Mouse (Mus musculus): ENCODE measurements at regions not wholly inside any gene's neighbourhood (a gene's known extent, or its start where the extent isn't known, plus 50 kb on each side); places are given as distances from the start of the nearest gene placed in this dataset.

- no peak for DNase-seq (ENCODE audit: low spot score)
Measured at GRCm38 (mm10) chr1:56453756-56454155, 183.5 kb downstream of the Hsfy2 start.

DNA sequence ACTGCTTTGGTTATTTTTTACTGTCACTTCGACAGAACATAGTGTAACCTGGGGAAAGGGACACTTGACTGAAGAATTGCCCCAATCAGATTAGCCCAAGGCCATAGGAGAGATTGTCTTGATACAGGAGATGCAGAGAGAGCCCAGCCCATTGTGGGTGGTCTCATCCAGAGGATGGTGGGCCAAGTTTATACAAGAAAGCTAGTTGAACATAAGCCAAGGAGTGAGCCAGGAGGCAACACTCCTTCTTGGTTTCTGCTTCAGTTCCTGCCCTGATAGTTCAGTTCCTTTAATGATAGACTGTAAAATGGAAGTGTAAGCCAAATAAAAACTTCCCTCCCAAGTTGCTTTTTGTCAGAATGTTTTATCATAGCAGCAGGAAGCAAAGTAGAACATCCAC lies 194.4 kb downstream of the Hsfy2 start:
- no peak for DNase-seq (ENCODE audit: low spot score)

DNA sequence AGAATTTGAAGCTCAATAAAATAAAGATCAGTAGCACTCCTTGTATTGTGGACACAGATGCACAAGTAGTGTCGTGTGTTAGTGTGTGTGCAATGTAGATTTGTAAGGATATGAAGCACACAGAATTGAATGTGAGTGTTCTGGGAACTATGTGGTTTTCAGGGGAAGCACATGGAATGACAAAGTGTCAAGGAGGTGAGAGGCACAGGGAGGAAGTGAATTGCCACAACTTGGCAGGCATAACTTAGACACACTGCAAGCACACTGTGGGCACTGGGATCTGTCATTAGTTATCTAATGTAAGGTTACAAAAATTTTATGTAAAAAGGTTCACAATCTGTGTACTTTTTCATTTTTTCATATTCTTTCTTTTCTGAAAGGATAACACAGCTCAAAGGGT lies 230.4 kb downstream of the Hsfy2 start:
- DNase-seq (ENCODE audit: low spot score) = no peak

DNA sequence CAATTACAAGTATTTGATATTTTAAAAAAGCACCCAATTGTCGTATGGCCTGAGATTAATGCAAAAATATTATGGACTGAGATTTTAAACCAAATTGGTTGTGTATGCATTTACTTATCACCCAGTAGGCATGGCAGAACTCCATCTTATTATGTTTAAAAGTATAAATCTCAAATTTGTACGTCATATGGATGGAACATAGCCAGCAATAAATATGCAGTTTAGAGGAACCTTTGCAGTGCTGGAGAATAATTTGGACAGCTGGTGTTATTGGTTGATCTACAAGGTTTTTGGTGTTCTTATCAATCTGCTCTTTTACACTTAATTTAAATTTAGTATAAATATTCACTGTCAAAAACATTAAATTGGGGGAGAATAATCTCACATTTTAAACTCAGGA lies 233.9 kb downstream of the Hsfy2 start:
- no peak for DNase-seq (ENCODE audit: low spot score)

- no peak for DNase-seq (ENCODE audit: low spot score)
Measured at GRCm38 (mm10) chr1:56395832-56396231, 241.4 kb downstream of the Hsfy2 start.

DNA sequence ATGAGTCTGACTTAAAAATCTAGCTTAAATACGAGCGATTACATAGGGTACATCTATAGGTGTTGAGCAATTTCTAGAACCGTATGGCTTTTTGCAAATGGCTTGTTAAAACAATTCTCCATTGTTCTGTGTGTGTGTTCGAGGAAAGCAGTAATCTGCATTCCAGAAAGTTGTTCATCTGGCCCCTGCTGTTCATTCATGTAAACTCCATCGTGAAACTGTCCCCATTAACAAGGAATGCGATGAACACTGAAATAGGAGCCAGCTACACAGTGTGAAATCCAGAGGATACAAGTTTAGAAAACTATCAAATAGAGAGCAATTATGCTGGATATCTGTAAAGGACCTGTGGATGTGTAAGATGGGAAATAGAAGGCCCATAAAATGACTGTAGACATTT lies 250.1 kb downstream of the Hsfy2 start:
- no peak for DNase-seq (ENCODE audit: low spot score)

- no peak for DNase-seq (ENCODE audit: low spot score)
Measured at GRCm38 (mm10) chr1:56366319-56366718, 270.9 kb downstream of the Hsfy2 start.

- DNase-seq (ENCODE audit: low spot score) = no peak
Measured at GRCm38 (mm10) chr1:56360857-56361256, 276.4 kb downstream of the Hsfy2 start.

GRCm38 (mm10) chr1:56346638-56347037 lies 290.6 kb downstream of the Hsfy2 start:
- DNase-seq (ENCODE audit: low spot score) = no peak

DNA sequence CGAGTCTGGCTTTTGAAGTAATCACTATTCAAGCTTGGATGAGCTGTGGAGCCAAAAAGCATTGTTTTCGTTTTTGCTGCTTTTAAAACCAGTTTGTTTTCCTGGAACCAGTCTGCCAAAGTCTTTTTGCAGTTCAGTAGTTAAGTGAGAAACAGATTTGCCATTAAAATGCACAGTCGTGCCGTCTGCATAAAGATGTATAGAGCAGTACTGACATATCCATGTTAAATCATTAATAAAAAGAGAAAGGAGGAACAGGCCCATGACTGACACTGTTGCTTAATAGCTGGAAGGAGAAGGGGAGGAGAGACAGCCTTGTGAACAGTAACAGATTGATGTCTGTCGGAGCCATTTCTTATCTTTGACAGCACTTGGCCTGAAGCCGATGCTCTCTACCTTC lies 292.3 kb downstream of the Hsfy2 start:
- DNase-seq (ENCODE audit: low spot score) = no peak

DNA sequence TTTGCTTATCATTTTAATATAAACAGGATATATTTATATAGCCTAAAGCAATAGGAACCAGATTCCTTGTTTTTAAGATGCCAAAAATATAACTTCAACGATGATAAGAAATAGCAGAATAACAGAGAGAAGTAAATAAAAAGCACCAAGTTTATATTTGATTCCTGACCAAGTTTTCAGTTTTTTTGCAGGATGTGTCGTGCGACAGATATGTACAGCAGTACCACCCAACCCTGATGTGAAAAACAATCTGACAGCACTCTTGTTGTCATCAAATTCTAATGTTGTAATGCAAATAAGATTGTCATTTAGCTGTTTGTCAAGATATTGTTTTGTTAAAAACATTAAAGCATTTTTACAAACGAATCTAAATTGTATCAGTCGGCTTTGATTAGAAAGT lies 309.9 kb downstream of the Hsfy2 start:
- no peak for DNase-seq (ENCODE audit: low spot score)

- no peak for DNase-seq (ENCODE audit: low spot score)
Measured at GRCm38 (mm10) chr1:56308586-56308985, 328.6 kb downstream of the Hsfy2 start.

DNA sequence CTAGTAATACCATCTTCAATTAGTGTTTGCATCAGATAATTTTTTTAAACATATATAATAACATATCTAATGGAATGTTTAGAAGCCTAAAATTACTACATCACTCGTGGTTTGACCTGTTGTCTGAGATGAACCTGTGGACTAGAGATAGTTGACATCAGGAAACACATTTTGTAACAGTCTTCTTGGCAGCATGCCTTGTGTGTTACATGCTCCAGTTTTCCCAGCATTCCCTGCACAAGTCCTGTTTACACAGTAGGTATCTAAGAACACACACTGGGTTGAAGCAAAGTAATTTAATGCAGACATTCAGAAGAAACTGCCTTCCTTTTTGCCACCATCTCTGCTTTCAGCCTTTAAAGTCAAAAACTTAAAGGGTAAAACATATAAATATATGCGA lies 342.8 kb downstream of the Hsfy2 start:
- no peak for DNase-seq (ENCODE audit: low spot score)

- DNase-seq (ENCODE audit: low spot score) = no peak
Measured at GRCm38 (mm10) chr1:56289748-56290147, 347.5 kb downstream of the Hsfy2 start.

- no peak for DNase-seq (ENCODE audit: low spot score)
Measured at GRCm38 (mm10) chr1:56286386-56287045, 350.7 kb downstream of the Hsfy2 start.

GRCm38 (mm10) chr1:56261708-56262107 lies 375.5 kb downstream of the Hsfy2 start:
- DNase-seq (ENCODE audit: low spot score) = no peak

GRCm38 (mm10) chr1:56260759-56261158 lies 376.5 kb downstream of the Hsfy2 start:
- DNase-seq (ENCODE audit: low spot score) = no peak

- DNase-seq (ENCODE audit: low spot score) = no peak
Measured at GRCm38 (mm10) chr1:56256839-56257490, 380.3 kb downstream of the Hsfy2 start.

GRCm38 (mm10) chr1:56239686-56240085 lies 397.5 kb downstream of the Hsfy2 start:
- no peak for DNase-seq (ENCODE audit: low spot score)

- DNase-seq (ENCODE audit: low spot score) = no peak
Measured at GRCm38 (mm10) chr1:56226314-56227008, 410.8 kb downstream of the Hsfy2 start.

GRCm38 (mm10) chr1:56219700-56220099 lies 417.5 kb downstream of the Hsfy2 start:
- DNase-seq (ENCODE audit: low spot score) = no peak

DNA sequence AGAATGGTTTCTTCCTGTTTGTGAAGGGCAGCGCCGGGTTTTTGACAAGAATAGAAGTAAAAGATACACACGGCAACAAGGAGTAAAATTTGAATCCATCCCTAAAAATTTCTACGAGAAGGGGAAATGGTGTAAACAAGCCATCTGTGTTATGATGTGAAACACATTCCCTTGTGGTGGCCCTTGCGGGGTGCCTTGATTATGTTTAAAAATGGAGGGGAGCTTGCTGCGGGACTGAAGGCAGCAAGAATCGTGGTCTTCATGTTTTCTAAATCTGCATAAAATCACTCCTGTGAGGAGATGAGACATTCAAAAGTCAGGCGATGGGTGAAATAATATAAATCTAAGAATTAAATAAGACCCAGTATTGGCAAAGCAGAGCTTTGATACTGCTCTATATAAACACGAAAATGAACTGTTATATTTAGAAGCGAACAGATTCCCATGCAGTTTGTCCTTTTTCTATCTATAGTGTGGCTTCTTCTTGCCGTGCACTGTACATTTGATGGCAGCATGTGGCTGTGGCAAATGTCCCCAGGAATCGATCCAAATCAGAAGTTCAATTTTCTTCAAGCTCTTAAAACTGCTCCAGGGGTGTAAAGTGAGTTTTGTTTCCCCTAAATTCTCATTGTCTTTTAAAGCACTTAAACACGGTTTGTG lies 426.4 kb downstream of the Hsfy2 start:
- no peak for DNase-seq (ENCODE audit: low spot score)

Data from urinary bladder, postnatal 25 days (tissue).